Mouse (Mus musculus): ENCODE results near the gene Sgcd.
"Not testable (repeated sequence)": the region's sequence is repeated elsewhere in the genome, so short reads cannot be mapped to it uniquely, and the experiment has no call there.

Sgcd gene

DNA sequence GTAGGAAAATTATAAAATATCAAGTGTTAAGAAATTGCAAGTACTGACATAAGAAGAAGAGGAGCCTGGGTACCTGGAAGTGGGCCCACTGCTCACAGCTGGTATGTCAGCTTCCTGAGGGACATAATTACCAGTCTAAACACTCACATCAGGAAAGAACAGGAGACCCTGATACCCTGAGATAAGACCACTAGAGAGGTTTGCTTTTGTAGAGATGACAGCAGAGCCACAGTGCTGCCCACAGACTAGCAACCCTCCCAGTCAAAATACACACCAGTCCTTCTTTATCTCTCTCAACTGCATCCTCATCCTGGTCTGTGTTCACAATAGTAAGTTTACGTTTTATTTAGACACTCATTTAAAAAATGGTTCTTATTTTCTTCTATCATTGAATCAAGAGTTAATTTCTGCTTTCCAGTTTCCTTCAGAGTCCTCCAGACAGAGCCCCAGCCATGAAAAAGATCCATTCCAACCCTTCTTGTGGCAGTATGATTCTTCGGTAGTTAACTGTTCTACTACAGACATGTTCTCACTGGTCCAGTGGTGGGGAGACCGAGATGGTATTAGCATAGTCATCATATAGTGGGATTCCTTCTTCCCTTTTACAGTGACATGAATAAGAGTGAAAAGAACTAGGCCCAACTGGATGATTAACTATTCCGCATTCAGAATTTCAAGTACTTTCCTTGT lies 211.4 kb downstream of the Sgcd start:
- DNase-seq (ENCODE audit: low spot score in 2 of 2), result no peak

DNA sequence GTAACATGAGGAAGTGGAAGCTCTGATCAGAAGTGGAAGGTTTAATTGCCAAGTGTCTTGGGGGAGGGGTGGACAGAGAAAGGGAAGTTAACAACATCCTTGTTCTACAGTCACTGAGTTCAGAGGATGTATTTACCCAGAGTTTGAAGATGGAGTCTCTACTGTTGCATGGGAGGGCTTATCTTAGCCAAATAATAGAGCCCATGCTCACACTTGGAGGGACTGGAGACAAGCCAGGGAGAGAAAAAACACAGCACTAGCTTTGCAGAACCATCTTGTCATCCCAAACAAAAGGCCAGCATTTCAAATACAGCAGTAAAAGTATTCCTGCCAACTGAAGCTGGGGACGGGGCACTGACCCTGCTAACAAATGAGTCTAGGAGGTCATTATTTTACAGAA lies 212.8 kb downstream of the Sgcd start:
- no peak for DNase-seq (ENCODE audit: low spot score in 2 of 2)

DNA sequence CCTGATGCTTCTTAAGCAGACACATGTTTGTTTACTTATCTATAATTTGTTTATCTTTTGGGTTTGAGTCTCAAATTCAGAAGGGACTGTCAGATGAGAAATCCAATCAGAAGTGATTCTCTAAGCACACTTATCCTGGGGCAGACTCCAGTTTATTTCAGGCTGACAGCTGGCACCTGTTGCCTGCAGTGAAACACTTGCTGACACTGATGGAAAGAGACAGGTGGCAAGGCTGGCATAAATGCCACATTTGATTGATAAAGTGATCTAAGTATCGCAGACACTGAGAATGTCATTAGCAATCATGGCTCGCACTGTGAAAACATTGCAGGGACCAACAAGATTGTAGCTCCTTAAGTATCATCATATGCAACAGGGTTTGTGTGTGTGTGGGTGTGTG lies 222.9 kb downstream of the Sgcd start:
- DNase-seq (ENCODE audit: low spot score in 2 of 2), result no peak

DNA sequence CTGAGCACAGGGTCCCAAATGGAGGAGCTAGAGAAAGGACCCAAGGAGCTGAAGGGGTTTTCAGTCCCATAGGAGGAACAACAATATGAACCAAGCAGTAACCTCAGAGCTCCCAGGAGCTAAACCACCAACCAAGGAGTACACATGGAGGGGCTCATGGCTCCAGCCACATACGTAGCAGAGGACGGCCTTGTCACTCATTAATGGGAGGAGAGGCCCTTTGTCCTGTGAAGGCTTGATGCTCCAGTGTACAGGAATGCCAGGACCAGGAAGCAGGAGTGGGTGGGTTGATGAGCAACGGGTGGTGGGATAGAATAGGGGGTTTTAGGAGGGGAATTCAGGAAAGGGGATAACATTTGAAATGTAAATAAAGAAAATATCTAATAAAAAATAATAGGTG lies 225.2 kb downstream of the Sgcd start:
- not testable (repeated sequence) for DNase-seq (ENCODE audit: low spot score in 2 of 2)

DNA sequence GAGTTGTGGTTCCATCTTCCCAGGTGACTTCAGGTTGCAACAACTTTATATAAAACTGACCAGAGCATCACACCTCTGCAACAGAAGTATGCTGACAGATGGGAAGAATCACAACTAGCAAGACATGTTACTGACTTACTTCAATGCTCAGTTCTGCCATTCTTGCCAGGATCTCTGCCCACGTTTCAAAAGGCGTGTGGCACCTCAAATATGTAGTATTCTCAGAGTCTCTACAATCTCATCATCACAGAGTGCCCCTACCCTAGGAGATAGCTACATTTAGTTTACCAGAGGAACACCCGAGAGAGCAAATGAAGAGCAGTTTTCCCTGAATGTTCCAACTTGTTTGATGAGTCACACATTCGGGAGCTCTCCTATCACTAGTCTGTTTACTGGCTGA lies 229.8 kb downstream of the Sgcd start:
- DNase-seq (ENCODE audit: low spot score in 2 of 2), result no peak

DNA sequence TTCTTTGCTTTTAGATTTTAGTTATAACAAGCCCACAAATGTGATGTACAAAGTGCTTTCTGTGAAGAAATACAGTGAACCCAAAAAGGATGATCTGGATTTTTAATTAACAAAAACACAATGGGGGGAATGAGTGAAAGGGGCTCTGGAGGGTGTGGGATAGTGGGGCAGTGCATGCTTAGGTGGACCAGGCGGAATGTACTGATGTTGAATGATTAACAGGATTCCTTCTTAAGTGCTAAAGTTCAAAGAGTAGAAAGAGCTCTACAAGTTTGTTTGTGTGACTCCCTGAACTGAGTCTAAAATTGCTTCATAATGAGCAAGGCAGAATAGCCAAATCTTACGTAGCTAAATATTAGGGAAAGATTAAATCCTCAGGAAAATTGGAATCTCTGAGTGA lies 246.0 kb downstream of the Sgcd start:
- DNase-seq (ENCODE audit: low spot score in 2 of 2), result no peak

DNA sequence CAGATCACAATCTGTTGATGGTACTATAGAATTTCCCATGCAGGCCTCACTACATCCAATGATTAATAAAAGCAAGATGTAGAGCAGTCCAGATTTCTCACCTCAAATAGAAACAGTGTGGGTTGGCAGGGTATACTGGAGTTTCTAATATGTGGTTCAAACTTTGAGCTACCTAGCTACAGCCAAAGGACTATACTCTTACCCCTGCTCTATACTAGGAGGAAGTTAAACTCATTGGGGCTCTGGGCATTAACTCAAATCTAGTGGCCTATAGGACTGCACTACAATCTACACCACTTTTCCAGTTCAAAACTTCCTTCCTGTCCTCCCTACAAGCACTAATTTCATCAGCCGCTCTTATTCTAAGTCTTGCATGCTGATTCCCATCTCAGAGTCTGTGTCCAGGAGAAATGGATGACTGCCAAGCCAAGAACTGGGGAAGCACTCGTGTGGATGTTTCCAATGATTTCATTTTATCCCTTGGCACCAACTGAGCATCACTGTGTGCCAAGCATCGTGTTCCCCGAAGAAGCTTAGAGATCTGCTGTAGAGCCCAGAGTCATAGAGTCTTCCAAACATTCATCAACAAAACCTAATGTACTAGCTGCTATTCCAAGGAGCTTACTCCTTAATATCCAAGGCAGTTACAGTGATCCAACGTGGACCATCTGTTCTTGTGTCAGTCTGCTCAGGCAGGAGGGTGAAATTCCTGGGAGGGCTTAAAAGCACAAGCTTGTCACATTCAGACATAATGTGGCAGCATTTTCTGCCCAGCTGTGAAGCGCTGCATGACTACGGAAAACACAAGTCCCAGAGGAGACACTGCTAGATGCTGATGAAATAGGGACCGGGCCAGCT lies 283.6 kb downstream of the Sgcd start:
- DNase-seq (ENCODE audit: low spot score in 2 of 2), result no peak

DNA sequence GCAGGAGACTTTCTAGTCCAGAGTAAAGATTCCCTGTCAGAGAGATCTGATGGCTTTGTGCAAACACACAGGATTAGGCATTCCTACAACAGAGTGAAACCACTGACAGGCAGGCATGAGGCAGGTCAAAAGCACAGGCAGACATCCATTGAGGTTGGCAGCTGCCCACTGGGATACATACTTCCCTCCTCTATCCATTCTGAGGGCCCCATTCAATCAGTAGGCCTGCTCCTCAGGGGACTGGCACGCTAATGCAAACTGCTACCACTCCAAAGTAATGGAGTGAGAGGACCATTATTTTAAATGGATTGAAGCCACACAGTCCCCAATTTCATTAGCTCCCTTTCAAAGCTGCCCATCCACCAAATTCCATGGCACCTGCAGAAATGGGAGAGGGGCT lies 293.2 kb downstream of the Sgcd start:
- no peak for DNase-seq (ENCODE audit: low spot score in 2 of 2)

DNA sequence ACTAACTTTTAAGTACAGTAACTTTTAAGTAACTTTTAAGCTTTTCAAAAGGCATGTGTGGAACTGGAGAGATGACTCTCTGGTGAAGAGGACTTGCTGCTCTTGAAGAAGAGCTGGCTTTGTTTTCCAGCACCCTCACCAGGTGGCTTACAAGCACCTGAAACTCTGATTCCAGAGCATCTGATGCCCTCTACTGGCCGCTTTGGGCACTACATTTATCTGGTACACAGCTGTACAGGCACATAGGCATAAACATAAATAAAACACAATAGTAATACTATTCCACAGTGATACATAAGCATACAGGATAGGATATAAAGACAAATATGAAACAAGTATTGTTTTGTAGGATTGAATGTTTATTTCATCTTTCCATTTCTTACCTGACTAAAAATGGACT lies 330.6 kb downstream of the Sgcd start:
- DNase-seq (ENCODE audit: low spot score in 2 of 2), result peak; percentile 18 to 70

DNA sequence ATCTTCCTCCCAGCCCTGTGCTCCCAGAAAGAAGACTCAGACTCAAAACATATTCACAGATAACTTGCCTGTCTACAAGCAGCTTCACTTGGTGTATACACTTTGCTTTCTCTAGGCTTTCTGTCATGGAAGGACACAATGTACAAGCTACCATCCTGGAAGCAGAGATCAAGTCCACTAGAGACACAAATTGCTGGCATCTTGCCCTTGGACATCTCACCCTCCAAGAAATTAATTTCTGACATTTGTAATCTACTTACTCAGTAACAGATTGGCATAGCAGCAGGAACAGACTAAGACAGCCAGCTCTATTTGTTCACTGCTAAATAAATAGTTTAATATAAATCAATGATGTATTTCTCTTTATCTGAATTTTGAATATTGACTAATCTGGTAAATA lies 342.9 kb downstream of the Sgcd start:
- DNase-seq (ENCODE audit: low spot score in 2 of 2), result no peak

DNA sequence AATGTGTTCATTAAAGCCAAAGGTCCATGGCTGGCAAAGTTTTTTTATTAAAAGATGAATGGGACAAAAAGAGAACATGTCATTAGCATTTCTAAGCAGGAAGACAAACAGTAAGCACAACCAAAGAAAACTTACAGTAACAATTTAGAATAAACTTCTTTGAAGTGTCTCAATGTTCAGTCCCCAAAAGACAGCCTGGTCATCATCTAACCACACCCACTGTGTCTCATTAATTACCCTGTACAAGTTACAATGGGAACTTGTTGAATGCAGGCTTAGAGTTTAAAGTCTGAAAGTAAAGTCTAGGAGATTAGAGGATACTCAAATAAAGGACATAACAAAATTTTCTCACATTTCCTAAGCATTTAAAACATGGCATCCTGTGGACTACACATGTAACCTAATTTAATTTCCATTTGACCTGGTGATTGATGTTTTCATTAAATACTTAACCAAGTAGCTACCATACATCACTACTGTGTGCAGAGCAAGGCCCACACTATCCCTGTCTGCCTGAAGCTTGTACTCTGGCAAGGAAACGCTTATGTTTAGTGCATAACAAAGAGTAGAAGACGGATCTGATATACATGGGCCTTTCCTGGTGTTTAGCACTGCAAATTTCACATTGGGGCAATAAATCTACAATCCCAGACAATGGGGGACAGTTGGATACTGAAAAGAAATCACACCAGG lies 347.1 kb downstream of the Sgcd start:
- no peak for DNase-seq (ENCODE audit: low spot score in 2 of 2)

DNA sequence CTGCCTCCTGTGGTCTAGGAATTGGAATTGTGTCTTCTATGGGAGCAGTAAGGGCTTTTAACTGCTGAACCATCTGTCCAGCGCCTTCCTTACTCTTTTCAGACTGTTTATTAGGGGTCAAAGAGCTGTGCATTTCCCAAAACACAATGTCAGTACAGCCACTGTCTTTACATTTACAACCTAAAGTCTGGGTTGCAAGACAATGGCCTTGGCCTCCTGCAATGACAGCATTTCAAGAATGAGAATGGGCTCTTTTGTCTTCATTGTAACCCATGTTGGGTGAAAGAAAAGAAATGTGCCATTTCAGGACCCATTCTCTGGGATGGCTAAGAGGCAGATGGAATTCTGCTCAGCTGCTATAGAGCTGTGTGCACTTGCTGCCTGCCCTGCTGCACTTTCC lies 348.2 kb downstream of the Sgcd start:
- no peak for DNase-seq (ENCODE audit: low spot score in 2 of 2)

DNA sequence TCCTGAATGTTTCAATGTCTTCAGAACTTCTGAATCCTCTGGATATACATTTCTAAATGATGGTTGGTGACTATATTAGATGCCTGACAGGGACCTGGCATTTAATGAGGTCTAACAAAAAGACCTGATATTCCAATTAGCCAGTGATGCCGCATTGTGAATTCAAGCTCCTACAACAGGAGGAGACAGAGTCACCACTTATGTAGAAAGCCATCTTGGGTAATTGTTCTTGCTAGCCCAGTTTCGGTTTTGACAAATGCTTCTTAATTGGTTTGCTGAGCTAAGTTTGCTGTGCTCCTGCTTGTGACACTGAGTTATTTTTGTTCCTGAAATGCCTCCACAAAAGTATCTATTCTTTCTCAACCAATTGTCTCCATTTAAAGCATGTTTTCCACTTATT lies 358.6 kb downstream of the Sgcd start:
- no peak for DNase-seq (ENCODE audit: low spot score in 2 of 2)

DNA sequence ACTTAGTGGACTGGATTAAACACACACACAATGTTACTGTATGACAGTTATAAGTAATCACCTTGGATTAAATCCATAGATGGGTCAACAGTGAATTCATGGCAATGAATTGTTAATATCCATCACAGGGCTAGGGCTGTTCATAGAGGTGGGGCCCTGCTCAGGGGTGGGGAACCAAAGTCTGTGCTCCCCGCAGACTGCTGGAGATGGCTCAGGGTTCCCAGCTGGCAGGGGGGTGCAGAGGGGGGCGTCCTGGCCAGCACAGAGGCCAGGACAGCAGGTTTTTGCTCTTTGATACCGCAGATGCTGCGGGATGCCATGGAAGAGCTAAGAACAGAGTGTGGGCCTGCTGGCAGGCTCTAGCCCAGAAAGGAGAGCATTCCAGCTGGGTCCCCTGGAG lies 378.9 kb downstream of the Sgcd start:
- DNase-seq (ENCODE audit: low spot score in 2 of 2), result no peak

DNA sequence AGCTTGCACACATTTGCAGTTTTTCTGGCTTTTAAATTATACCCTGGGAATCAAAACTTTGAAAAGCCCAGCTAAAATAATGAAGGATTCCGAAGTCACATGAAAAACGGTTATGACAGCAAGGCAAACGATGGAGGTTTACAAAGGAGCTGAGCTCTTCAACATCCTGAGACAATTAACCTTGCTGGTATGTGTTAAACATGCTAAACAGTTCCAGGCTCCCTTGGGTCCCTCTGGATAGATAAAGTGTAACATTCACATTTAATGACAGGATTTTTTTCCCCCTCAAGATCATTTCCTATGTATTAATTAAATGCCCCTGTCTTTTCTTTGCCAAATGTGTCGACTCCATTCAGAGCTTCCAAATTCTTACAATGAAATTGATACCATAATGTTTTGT lies 414.1 kb downstream of the Sgcd start:
- DNase-seq (ENCODE audit: low spot score in 2 of 2), result no peak

DNA sequence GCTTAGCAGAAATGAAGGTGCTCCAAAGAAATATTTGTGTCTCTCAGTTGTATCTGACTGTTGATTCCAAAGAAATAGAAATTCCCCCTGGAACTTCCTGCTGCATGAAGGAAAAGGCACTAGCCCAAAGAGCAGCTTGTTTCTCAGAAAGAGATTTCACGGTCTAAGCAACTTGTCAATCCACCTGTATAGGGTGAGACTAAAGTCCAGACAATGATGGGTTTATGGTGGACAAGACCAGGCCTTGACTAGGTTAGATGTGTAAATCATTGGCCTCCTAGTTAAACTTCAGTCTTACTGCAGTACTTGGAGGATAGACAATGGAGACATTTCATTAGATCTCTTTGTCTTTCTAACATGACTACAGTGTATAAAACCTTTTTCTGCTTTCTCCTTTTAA lies 420.3 kb downstream of the Sgcd start:
- no peak for DNase-seq (ENCODE audit: low spot score in 2 of 2)

DNA sequence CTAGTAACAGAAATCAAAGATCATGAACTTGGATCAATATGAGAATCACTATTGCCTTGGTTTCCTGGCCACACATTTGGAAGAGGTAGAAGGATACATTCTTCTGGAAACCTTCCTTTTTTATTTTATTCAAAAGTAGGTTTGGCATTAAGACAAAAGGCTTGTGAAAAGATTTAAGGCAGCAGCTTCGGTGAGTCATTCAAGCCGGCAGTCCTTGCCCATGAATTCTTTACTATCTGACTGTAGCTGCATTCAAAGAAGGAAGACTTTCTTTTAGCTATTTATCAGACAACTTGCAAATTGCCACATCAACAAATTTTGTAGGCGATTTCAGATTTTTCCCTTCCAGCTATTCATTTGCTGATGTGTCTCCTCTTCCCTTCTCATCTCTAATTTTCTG lies 422.6 kb downstream of the Sgcd start:
- no peak for DNase-seq (ENCODE audit: low spot score in 2 of 2)

DNA sequence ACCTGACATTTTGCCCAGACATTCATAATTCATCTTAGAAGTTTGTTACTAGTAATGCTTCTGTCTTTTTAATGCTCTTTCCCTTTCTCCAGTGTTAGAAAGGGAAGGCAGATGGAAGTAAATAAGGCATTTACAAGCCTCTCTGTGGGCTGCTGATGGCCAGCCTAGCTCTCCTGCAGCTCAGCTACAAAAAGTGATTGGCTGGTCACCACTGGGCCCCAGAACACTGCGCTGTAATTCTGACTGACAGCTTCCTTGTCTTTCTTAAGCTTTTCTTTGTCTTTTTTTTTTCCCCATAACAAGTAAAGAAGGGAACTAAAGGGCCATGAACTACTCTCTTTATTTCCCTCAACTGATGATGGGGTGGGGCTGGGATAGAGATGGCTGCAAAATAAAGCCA lies 463.9 kb downstream of the Sgcd start:
- no peak for DNase-seq (ENCODE audit: low spot score in 2 of 2)

DNA sequence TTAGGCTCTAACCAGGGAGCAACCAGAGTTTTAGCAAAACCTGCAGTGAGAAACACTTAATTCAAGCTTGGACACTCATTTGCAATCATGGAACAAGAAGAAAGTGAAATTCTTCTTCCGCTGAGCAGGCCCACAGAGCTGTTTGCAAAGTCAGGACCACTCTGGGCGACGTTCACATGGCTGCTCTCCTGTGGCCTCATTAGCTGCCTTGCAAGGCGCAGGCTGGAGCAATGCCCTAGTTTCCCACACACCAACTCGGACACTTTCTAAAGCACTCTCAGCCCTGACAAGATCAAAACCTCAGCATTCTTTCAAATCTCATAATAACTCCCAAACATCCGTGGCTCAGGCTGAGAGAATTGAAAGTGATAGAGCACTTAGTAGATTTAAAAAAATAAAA lies 480.7 kb downstream of the Sgcd start:
- DNase-seq (ENCODE audit: low spot score in 2 of 2), result no peak

DNA sequence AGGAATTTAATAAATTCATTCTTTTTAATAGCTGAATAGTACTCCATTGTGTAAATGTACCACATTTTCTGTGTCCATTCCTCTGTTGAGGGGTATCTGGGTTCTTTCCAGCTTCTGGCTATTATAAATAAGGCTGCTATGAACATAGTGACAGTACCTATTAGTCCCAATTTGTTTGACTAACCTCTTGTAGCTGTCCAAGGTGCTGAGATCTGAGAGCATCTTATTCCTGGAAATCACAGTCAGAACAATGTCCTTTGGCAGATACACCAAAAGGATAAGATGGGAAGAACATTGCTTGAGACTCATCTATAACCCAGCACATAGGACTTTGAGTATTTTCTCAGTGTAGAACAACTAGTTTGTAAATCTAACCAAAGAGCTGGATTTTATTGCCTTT lies 485.5 kb downstream of the Sgcd start:
- DNase-seq (ENCODE audit: low spot score in 2 of 2), result not testable (repeated sequence)

DNA sequence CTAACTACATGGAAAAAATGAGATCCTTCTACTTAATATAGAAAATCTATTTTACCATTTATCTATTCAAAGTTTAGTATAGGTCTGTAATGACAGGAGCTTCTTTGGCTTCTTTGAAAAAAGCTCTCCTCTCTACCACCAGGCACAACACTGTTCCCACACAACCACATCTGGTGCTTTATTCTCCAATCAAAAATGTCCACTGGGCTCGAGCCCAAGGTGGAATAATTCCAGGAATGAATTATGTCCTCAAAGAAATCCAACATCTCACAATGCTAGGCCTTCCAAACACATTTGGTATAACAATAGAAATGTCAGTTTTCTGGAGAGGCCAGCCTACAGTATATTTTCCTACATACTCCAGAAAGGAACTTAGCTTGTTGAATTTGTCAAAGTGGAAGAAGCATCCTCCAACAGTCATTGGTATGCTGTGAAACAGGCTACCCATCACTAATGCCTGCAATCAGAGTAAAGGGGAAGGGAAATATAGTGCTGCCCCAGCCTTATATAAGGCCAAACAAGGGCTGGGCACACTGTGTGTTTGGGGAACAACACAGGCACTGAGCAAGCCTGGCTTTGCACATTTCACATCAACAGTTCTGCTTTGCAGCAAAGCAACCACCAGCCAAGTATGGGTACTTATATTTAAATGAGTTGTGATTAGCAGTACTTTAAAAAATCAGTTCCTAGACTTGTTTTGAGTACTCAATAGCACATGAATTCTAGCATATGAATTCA lies 515.1 kb downstream of the Sgcd start:
- no peak for DNase-seq (ENCODE audit: low spot score in 2 of 2)

DNA sequence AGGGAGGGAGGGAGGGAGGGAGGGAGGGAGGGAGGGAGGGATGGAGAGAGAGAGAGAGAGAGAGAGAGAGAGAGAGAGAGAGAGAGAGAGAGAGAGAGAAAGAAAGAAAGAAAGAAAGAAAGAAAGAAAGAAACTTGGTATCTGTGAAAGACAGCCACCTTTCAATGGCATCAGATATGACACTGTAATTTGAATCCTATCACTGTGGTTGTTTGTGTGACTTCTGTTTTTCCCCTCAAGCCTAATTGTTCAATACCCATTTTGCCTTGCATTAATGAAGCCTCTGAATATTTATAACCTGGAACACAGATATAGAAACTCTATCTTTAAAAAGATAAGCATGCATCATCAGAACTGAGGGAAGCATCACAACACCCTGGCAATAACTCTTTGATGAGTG lies 528.1 kb downstream of the Sgcd start:
- not testable (repeated sequence) for DNase-seq (ENCODE audit: low spot score in 2 of 2)

Measured in spleen, postnatal 4 days (tissue).